Mouse (Mus musculus) brain, embryonic 14.5 days (tissue): ENCODE results near the gene Ctdsp2. TPM values are rescaled to one million over a fixed set of nuclear protein-coding genes. Genes with fewer than 3 reads are reported as not detected.

Source experiments
- DNase-seq: peaks from one replicate; pipeline ENCODE4 v3.0.0-alpha.2; 2011; ENCODE audit warnings: low read depth
- CTCF ChIP-seq: fragments of 200-500 bp; IDR thresholded peaks from 2 replicates; pipeline ENCODE4 v1.5.1; 2012; ENCODE audit warnings: inconsistent platforms, mild to moderate bottlenecking, moderate library complexity, borderline replicate concordance; ENCODE audit not compliant: insufficient read depth, insufficient read length; ENCODE audit errors: extremely low read depth
- POLR2A ChIP-seq: fragments of 200-500 bp; IDR thresholded peaks from 2 replicates; pipeline ENCODE4 v1.6.1; 2012; ENCODE audit warnings: mild to moderate bottlenecking, inconsistent platforms, borderline replicate concordance; ENCODE audit not compliant: poor library complexity, insufficient read depth, insufficient read length, severe bottlenecking; ENCODE audit errors: extremely low read depth
- polyA plus RNA-seq: library from polyadenylated mRNA; depleted of rRNA; stranded (reverse); fragments of >200 nt; gene quantifications from 2 replicates; pipeline ENCODE4 v1.2.3, GENCODE M21; 2012; rRNA removed

Gene Ctdsp2
- 73.2 and 79.8 TPM in 2 replicates for polyA plus RNA-seq

- TF ChIP-seq POLR2A (peak; percentile 35; the same call in 1 of the 2 replicates), CTCF (no peak)
- DNase-seq = peak; percentile 100
Observed at GRCm38 (mm10) chr10:126978277-126978994, at the start of gene Ctdsp2. Ctdsp2 (plus strand) TSS chr10:126978717.

GRCm38 (mm10) chr10:126928819-126929206, 49.7 kb upstream of the Ctdsp2 start:
- DNase-seq = no peak
- no peak for TF ChIP-seq CTCF

GRCm38 (mm10) chr10:126929543-126929942, 49.0 kb upstream of the Ctdsp2 start:
- TF ChIP-seq CTCF (no peak), POLR2A (no peak)
- DNase-seq = peak; percentile 78

- peak; percentile 87 for DNase-seq
- no peak for TF ChIP-seq CTCF
- no peak for TF ChIP-seq POLR2A
Observed at GRCm38 (mm10) chr10:126930270-126931121, 48.0 kb upstream of the Ctdsp2 start.

- no peak for TF ChIP-seq CTCF
- TF ChIP-seq POLR2A = no peak
- DNase-seq = peak; percentile 45
Observed at GRCm38 (mm10) chr10:126931123-126931759, 47.3 kb upstream of the Ctdsp2 start.

- DNase-seq = no peak
- TF ChIP-seq CTCF (no peak), POLR2A (no peak)
Observed at GRCm38 (mm10) chr10:126931760-126932139, 46.8 kb upstream of the Ctdsp2 start.

- no peak for DNase-seq
- TF ChIP-seq CTCF (no peak), POLR2A (no peak)
Observed at GRCm38 (mm10) chr10:126934561-126934960, 44.0 kb upstream of the Ctdsp2 start.

- TF ChIP-seq CTCF (no peak), POLR2A (no peak)
- DNase-seq = no peak
Observed at GRCm38 (mm10) chr10:126935121-126935520, 43.4 kb upstream of the Ctdsp2 start.

GRCm38 (mm10) chr10:126935556-126936381, 42.7 kb upstream of the Ctdsp2 start:
- TF ChIP-seq POLR2A (no peak), CTCF (no peak)
- DNase-seq = peak; percentile 48

- TF ChIP-seq POLR2A = no peak
- no peak for TF ChIP-seq CTCF
- no peak for DNase-seq
Observed at GRCm38 (mm10) chr10:126940949-126941348, 37.6 kb upstream of the Ctdsp2 start.
